Mouse (Mus musculus): ENCODE measurements around the gene Armc10. TPM values are rescaled to one million over a fixed set of nuclear protein-coding genes. Genes with fewer than 3 reads are reported as not detected.

Armc10 gene
- polyA plus RNA-seq, 1 experiment from 2014 or later, result 52.4 TPM

DNA sequence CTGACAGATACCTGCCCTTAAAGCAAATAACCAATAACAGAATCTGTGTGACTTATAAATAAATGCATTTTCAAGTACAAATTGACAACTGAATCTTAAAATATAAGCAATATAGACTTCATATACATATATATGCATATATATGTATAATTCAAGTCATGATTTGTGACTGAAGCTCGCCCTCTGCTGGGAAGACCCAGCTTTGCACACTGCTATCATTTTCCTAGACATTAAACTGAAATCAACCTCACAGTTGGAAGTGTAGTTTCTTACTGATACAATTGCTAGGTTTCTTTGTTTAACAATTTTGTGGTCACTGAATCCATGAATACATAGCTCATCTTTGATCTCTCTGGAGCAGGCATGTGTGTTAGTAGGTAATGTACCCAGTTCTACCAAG is 4.7 kb upstream of the Armc10 start:
- H3K27me3 ChIP-seq (ENCODE audit: insufficient read depth, low read length), result peaks cover 7% of the 10 kb centered on the region; the same call in 1 of the 2 replicates
- H3K27ac ChIP-seq (ENCODE audit: low read length), result no peak overlapping the region
- peaks cover 6% of the 10 kb centered on the region; the same call in 1 of the 2 replicates for H3K4me1 ChIP-seq (ENCODE audit: insufficient read depth, low read length)
- H3K36me3 ChIP-seq (ENCODE audit: insufficient read depth, low read length), result no peaks in the 10 kb centered on the region
- H3K9ac ChIP-seq (replicated peaks; ENCODE audit: low read length), result no peak overlapping the region
- no peaks in the 10 kb centered on the region for H3K9me3 ChIP-seq (ENCODE audit: low read length)
- ATAC-seq (ENCODE audit: low FRiP score, low TSS enrichment), result no peak
- no peak overlapping the region for H3K4me2 ChIP-seq (replicated peaks; ENCODE audit: low read depth, low read length)
- 2% methylated on average over 1 of the region's 1 CpGs for WGBS
- H3K4me3 ChIP-seq (ENCODE audit: low read length), result no peak overlapping the region

DNA sequence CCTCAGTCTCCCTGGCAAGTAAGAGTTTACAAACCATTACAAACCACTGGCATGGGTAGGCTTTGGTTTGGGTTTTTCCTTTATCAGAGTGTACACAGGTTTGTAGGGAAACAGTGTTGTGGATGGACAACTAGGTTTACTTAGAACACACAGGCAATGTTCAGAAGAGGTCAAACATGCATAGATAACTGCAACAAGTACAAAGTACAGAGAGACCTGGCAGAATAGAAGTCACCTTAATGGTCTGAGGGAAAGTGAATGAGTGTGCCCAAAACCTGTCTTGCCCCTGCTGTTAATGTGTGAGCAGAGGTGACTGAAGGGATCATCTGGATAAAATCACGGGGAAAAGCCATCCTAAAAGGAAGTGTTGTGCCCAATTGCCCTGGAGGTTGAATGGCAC is 2.0 kb upstream of the Armc10 start:
- ATAC-seq (ENCODE audit: low FRiP score, low TSS enrichment), result no peak
- Histone ChIP-seq H3K27me3 (ENCODE audit: insufficient read depth, low read length) (peaks cover 7% of the 10 kb centered on the region; the same call in 1 of the 2 replicates), H3K4me3 (ENCODE audit: low read length) (no peak overlapping the region), H3K36me3 (ENCODE audit: insufficient read depth, low read length) (peaks cover 4% of the 10 kb centered on the region; the same call in 1 of the 2 replicates), H3K9ac (replicated peaks; ENCODE audit: low read length) (no peak overlapping the region), H3K4me2 (replicated peaks; ENCODE audit: low read depth, low read length) (no peak overlapping the region), H3K27ac (ENCODE audit: low read length) (no peak overlapping the region), H3K9me3 (ENCODE audit: low read length) (no peaks in the 10 kb centered on the region), H3K4me1 (ENCODE audit: insufficient read depth, low read length) (peaks cover 16% of the 10 kb centered on the region)
- 14% methylated on average over 1 of the region's 1 CpGs for WGBS

DNA sequence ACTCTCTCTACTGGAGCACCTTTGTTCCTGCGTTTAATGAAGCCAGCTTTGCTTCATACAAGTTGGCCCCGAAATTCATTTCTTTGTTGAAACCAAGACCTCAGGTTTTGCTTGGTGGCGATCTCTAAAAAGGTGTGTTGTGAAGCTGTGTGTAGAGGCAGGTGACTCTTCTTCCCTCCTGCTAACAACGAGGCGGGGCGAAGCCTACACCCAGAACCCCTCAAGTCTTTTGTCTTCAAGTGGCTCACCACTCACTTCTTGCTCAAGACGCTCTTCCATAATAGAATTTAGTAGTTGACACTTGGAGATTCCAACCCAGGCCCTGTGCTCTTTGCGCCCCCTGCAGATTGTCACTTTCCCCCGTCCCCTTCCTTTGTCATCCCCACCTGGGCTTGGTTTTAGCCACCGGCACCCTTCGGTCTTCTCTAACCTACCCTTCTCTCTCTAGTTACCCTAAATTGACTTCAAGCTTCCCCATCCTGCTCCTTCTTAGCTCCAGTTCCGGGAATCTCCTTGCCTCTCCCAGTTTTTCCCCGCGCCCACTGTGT is 648 bp upstream of the Armc10 start:
- peak overlapping the region; percentile 81 for H3K4me3 ChIP-seq (ENCODE audit: low read length)
- H3K36me3 ChIP-seq (ENCODE audit: insufficient read depth, low read length), result peaks cover 13% of the 10 kb centered on the region
- no peaks in the 10 kb centered on the region for H3K9me3 ChIP-seq (ENCODE audit: low read length)
- peaks cover 16% of the 10 kb centered on the region for H3K4me1 ChIP-seq (ENCODE audit: insufficient read depth, low read length)
- H3K4me2 ChIP-seq (replicated peaks; ENCODE audit: low read depth, low read length), result peak overlapping the region; percentile 61
- 0 out of 2 replicates have a peak overlapping the region, but pooled peaks have one; percentile 13 for H3K9ac ChIP-seq (replicated peaks; ENCODE audit: low read length)
- H3K27ac ChIP-seq (ENCODE audit: low read length), result 0 out of 2 replicates have a peak overlapping the region, but pooled peaks have one; percentile 38
- WGBS, result 14% methylated on average over 14 of the region's 14 CpGs
- ATAC-seq (ENCODE audit: low FRiP score, low TSS enrichment), result no peak; the same call in 1 of the 2 replicates
- peaks cover 7% of the 10 kb centered on the region; the same call in 1 of the 2 replicates for H3K27me3 ChIP-seq (ENCODE audit: insufficient read depth, low read length)

DNA sequence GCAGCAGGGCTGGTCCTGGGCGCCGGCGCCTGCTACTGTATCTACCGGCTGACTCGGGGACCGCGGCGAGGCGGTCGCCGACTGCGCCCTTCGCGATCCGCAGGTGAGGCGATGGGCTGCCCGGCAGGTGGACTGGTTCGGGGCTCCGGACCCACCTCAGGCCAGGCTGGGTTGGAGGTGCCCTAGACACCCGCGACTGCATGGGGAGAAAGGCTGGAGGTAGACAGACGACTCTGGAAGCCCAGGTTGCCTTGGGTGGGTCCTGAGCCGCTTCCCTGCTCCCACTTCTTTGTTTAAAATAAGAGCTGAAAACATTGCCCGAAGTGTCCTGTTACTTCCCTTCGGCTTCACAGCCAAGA is 499 bp downstream of the Armc10 start:
- Histone ChIP-seq H3K4me2 (replicated peaks; ENCODE audit: low read depth, low read length) (peak overlapping the region; percentile 61), H3K27ac (ENCODE audit: low read length) (peak overlapping the region; percentile 89), H3K4me1 (ENCODE audit: insufficient read depth, low read length) (peaks cover 16% of the 10 kb centered on the region), H3K9me3 (ENCODE audit: low read length) (no peaks in the 10 kb centered on the region), H3K27me3 (ENCODE audit: insufficient read depth, low read length) (peaks cover 7% of the 10 kb centered on the region; the same call in 1 of the 2 replicates), H3K9ac (replicated peaks; ENCODE audit: low read length) (peak overlapping the region; percentile 89), H3K36me3 (ENCODE audit: insufficient read depth, low read length) (peaks cover 22% of the 10 kb centered on the region), H3K4me3 (ENCODE audit: low read length) (peak overlapping the region; percentile 81)
- no peak; the same call in 1 of the 2 replicates for ATAC-seq (ENCODE audit: low FRiP score, low TSS enrichment)
- 1% methylated on average over 21 of the region's 25 CpGs for WGBS

DNA sequence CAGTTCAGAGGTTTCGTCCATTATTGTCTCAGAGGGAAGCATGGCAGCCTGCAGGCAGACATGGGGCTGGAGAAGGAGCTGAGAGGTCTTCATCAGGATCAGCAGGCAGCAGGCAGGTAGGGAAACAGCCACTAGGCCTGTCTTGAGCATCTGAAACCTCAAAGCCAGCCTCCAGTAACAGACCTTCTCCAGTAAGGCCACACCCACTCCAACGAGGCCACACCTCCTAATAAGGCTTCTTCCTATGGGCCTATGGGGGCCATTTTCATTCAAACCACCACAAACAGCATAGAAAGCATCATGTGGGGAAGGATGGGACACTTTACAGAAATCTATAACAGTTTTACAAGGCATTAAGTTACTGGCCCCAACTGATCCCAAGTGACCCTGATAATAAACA is 5.1 kb downstream of the Armc10 start:
- no peak overlapping the region for H3K4me2 ChIP-seq (replicated peaks; ENCODE audit: low read depth, low read length)
- H3K27ac ChIP-seq (ENCODE audit: low read length), result no peak overlapping the region
- H3K36me3 ChIP-seq (ENCODE audit: insufficient read depth, low read length), result peaks cover 48% of the 10 kb centered on the region
- ATAC-seq (ENCODE audit: low FRiP score, low TSS enrichment), result no peak
- H3K4me3 ChIP-seq (ENCODE audit: low read length), result no peak overlapping the region
- WGBS, result 75% methylated on average over 2 of the region's 2 CpGs
- H3K27me3 ChIP-seq (ENCODE audit: insufficient read depth, low read length), result no peaks in the 10 kb centered on the region
- peaks cover 10% of the 10 kb centered on the region for H3K4me1 ChIP-seq (ENCODE audit: insufficient read depth, low read length)
- H3K9me3 ChIP-seq (ENCODE audit: low read length), result no peaks in the 10 kb centered on the region
- no peak overlapping the region for H3K9ac ChIP-seq (replicated peaks; ENCODE audit: low read length)

DNA sequence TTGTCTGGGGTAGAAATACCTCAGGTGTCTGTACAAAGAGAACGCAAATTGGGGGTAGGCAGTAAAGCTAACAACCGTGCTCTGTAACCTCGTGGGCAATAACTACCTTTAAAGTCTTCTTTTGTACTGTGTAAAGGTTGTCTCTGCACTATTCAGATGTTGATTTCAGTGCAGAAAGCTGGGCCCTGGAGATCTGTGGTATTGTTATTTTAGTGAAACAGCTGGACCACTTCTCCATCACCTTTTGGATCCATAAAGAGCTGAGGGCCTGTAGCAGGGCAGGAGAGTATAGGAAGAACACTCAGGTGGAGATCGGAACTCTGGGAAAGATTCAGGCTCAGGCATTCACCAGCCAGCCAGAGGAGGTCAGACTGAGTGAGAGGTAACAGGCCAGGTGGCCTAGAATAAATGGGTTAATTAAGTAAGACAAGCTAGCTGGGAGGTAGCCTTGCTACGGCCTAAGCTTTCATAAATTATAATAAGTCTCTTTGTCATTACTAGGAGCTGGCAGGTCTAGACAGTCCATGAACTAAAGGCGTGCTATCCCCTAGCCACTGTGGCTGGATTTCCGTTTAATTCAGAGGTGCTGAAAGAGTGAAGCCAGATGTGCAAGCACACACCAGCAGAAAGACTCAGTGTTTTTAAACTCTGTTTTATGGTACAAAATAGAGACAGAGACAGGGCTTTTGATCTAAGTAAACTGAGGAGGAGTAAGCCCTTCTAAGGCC is 6.4 kb downstream of the Armc10 start:
- Histone ChIP-seq H3K27ac (ENCODE audit: low read length) (no peak overlapping the region), H3K4me2 (replicated peaks; ENCODE audit: low read depth, low read length) (no peak overlapping the region), H3K4me3 (ENCODE audit: low read length) (no peak overlapping the region), H3K4me1 (ENCODE audit: insufficient read depth, low read length) (peaks cover 4% of the 10 kb centered on the region), H3K27me3 (ENCODE audit: insufficient read depth, low read length) (no peaks in the 10 kb centered on the region), H3K9ac (replicated peaks; ENCODE audit: low read length) (no peak overlapping the region), H3K36me3 (ENCODE audit: insufficient read depth, low read length) (peaks cover 52% of the 10 kb centered on the region), H3K9me3 (ENCODE audit: low read length) (no peaks in the 10 kb centered on the region)
- no peak for ATAC-seq (ENCODE audit: low FRiP score, low TSS enrichment)
- 78% methylated on average over 7 of the region's 7 CpGs for WGBS

DNA sequence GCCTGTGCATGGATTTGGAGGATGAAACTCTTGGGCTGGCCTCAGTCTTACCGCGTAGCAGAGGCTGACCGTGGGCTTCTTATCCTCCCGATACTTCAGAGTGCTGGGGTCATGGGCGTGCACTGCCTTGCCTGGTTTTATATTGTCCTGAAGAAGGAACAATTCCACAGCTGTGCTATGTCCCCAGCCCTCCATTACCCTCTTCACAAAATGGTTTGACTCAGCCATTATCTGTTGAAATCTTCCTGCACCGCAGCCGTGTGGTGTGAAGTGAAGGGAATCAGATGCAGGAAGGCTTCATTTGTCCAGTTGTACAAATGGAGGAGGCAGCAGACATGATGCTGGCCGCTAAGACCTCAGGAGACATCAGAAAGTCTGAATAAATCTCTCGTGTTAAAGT is 11.3 kb downstream of the Armc10 start:
- ATAC-seq (ENCODE audit: low FRiP score, low TSS enrichment), result no peak
- Histone ChIP-seq H3K36me3 (ENCODE audit: insufficient read depth, low read length) (peaks cover 40% of the 10 kb centered on the region), H3K27ac (ENCODE audit: low read length) (no peak overlapping the region), H3K9ac (replicated peaks; ENCODE audit: low read length) (no peak overlapping the region), H3K4me1 (ENCODE audit: insufficient read depth, low read length) (peaks cover 9% of the 10 kb centered on the region; the same call in 1 of the 2 replicates), H3K4me3 (ENCODE audit: low read length) (no peak overlapping the region), H3K4me2 (replicated peaks; ENCODE audit: low read depth, low read length) (no peak overlapping the region), H3K9me3 (ENCODE audit: low read length) (no peaks in the 10 kb centered on the region), H3K27me3 (ENCODE audit: insufficient read depth, low read length) (no peaks in the 10 kb centered on the region)
- 80% methylated on average over 9 of the region's 9 CpGs for WGBS

DNA sequence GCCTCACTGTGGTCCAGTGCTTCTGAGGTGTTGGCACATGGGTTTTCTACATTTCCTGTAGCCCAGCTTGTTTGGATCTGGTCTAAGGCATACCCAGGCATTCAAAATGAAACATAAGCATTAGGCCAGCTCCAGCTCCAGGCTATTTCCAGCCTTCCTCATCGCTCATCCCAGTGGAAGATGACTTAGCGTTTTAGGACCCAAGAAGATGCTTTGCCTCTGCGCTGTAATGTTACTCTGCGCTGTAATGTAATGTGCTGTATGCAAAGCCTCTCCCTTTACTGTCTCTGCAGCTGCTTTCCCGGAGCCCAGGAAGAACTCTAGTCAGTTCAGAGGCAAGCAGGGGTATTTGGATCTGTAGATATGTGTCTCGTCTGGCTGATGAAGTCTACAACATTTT is 12.4 kb downstream of the Armc10 start:
- no peak overlapping the region for H3K27ac ChIP-seq (ENCODE audit: low read length)

DNA sequence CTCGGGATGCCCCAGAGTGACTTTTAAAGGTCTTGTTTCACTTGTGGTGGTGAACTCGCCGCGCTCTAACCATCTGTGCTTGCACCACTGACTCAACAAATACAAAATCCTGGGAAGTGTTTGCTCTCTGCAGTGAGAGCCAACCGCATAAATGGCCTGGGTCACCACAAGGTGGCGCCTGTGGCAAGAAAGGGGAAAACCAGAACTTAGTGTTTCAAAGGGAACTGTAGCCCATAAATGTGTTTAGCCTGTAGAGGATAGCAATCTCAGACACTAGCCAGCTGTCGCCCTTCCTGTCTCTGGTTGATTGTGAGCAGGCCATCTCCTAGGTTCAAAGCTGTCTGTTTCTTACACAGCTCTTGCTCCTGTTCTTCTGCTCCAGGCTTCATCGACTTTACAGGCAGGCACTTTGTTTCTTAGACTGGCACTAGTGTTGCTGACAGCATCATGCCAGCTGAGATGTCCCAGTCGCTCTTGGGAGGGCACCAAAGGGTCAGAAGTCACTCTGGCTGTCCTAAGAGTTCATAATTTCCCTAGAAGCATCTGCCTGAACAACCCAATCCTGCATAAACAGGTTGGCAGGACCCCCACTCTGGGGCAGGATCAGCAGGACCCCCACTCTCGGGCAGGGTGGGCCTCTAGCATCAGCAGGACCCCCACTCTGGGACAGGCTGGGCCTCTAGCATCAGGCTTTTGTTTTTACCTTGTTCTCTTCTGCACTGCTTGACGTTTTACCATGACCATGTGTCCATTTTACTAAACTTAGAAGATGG is 13.2 kb downstream of the Armc10 start:
- Histone ChIP-seq H3K4me2 (replicated peaks; ENCODE audit: low read depth, low read length) (no peak overlapping the region), H3K4me3 (ENCODE audit: low read length) (no peak overlapping the region), H3K36me3 (ENCODE audit: insufficient read depth, low read length) (peaks cover 33% of the 10 kb centered on the region), H3K27ac (ENCODE audit: low read length) (peak overlapping the region; percentile 59), H3K9me3 (ENCODE audit: low read length) (no peaks in the 10 kb centered on the region), H3K9ac (replicated peaks; ENCODE audit: low read length) (no peak overlapping the region), H3K27me3 (ENCODE audit: insufficient read depth, low read length) (no peaks in the 10 kb centered on the region), H3K4me1 (ENCODE audit: insufficient read depth, low read length) (peaks cover 9% of the 10 kb centered on the region; the same call in 1 of the 2 replicates)
- 46% methylated on average over 11 of the region's 11 CpGs for WGBS
- peak; percentile 88 for ATAC-seq (ENCODE audit: low FRiP score, low TSS enrichment)

More for the DNA sequence above, 12.4 kb downstream of the Armc10 start:
- peaks cover 9% of the 10 kb centered on the region; the same call in 1 of the 2 replicates for H3K4me1 ChIP-seq (ENCODE audit: insufficient read depth, low read length)
- H3K4me2 ChIP-seq (replicated peaks; ENCODE audit: low read depth, low read length), result no peak overlapping the region
- H3K4me3 ChIP-seq (ENCODE audit: low read length), result no peak overlapping the region
- peaks cover 35% of the 10 kb centered on the region for H3K36me3 ChIP-seq (ENCODE audit: insufficient read depth, low read length)
- ATAC-seq (ENCODE audit: low FRiP score, low TSS enrichment), result no peak
- no peak overlapping the region for H3K9ac ChIP-seq (replicated peaks; ENCODE audit: low read length)
- 92% methylated on average over 6 of the region's 6 CpGs for WGBS
- H3K27me3 ChIP-seq (ENCODE audit: insufficient read depth, low read length), result no peaks in the 10 kb centered on the region
- no peaks in the 10 kb centered on the region for H3K9me3 ChIP-seq (ENCODE audit: low read length)
